Mouse (Mus musculus): ENCODE data around the gene Casq2. TPM values are rescaled to one million over a fixed set of nuclear protein-coding genes. Genes with fewer than 3 reads are reported as not detected.

The Casq2 gene
- polyA plus RNA-seq, 1 experiment: 482 TPM

GRCm38 (mm10) chr3:102191575-102191974 is 105.4 kb downstream of the Casq2 start:
- Histone ChIP-seq H3K4me3 (no peak overlapping the region), H3K27me3 (ENCODE audit: control insufficient read depth, insufficient read depth, insufficient read length) (no peaks in the 10 kb centered on the region), H3K36me3 (ENCODE audit: control insufficient read depth, insufficient read depth) (peaks cover 10% of the 10 kb centered on the region), H3K4me2 (ENCODE audit: low read depth) (no peak overlapping the region), H3K79me2 (ENCODE audit: control insufficient read depth, insufficient read depth) (peaks cover 11% of the 10 kb centered on the region), H3ac (ENCODE audit: control insufficient read depth, insufficient read length) (no peak overlapping the region)
- TF ChIP-seq TCF12 (IDR thresholded peaks at IDR 0.05; ENCODE audit: insufficient read depth, poor library complexity, severe bottlenecking) (no peak), POLR2A (IDR thresholded peaks at IDR 0.05; ENCODE audit: insufficient read length, low read depth) (no peak), TCF3 (IDR thresholded peaks at IDR 0.05; ENCODE audit: insufficient read length, low read depth) (no peak), USF1 (IDR thresholded peaks at IDR 0.05; ENCODE audit: low read depth) (no peak), REST (IDR thresholded peaks at IDR 0.05; ENCODE audit: insufficient read depth, insufficient read length) (no peak), SRF (IDR thresholded peaks at IDR 0.05; ENCODE audit: control insufficient read depth, insufficient read length, low read depth) (no peak), E2F4 (IDR thresholded peaks at IDR 0.05; ENCODE audit: insufficient read depth) (no peak), POLR2AphosphoS2 (IDR thresholded peaks at IDR 0.05; ENCODE audit: insufficient read length, low read depth) (no peak), CEBPB (IDR thresholded peaks at IDR 0.05; ENCODE audit: insufficient read depth, poor library complexity, severe bottlenecking) (no peak), MAX (IDR thresholded peaks at IDR 0.05; ENCODE audit: low read depth) (no peak), MYOG (IDR thresholded peaks at IDR 0.05; ENCODE audit: control insufficient read depth in 1 of 3, insufficient read depth in 1 of 3, insufficient read length in 2 of 3, low read depth in 2 of 3) (no peak), MYOD1 (IDR thresholded peaks at IDR 0.05; ENCODE audit: control insufficient read depth in 1 of 3, insufficient read length in 2 of 3, low read depth in 2 of 3) (no peak)

- no peaks in the 10 kb centered on the region for H3K27me3 ChIP-seq (ENCODE audit: control insufficient read depth, insufficient read depth, insufficient read length)
- no peak overlapping the region for H3K4me2 ChIP-seq (ENCODE audit: low read depth)
- H3ac ChIP-seq (ENCODE audit: control insufficient read depth, insufficient read length): no peak overlapping the region
- peaks cover 10% of the 10 kb centered on the region for H3K36me3 ChIP-seq (ENCODE audit: control insufficient read depth, insufficient read depth)
- H3K4me3 ChIP-seq: no peak overlapping the region
- H3K79me2 ChIP-seq (ENCODE audit: control insufficient read depth, insufficient read depth): peaks cover 17% of the 10 kb centered on the region
- no peak for TF ChIP-seq POLR2A (IDR thresholded peaks at IDR 0.05; ENCODE audit: insufficient read length, low read depth)
- no peak for TF ChIP-seq MYOG (IDR thresholded peaks at IDR 0.05; ENCODE audit: control insufficient read depth in 1 of 3, insufficient read depth in 1 of 3, insufficient read length in 2 of 3, low read depth in 2 of 3)
- no peak for TF ChIP-seq SRF (IDR thresholded peaks at IDR 0.05; ENCODE audit: control insufficient read depth, insufficient read length, low read depth)
- no peak for TF ChIP-seq E2F4 (IDR thresholded peaks at IDR 0.05; ENCODE audit: insufficient read depth)
- no peak for TF ChIP-seq POLR2AphosphoS2 (IDR thresholded peaks at IDR 0.05; ENCODE audit: insufficient read length, low read depth)
- TF ChIP-seq REST (IDR thresholded peaks at IDR 0.05; ENCODE audit: insufficient read depth, insufficient read length): no peak
- TF ChIP-seq USF1 (IDR thresholded peaks at IDR 0.05; ENCODE audit: low read depth): no peak
- no peak for TF ChIP-seq MAX (IDR thresholded peaks at IDR 0.05; ENCODE audit: low read depth)
- no peak for TF ChIP-seq CEBPB (IDR thresholded peaks at IDR 0.05; ENCODE audit: insufficient read depth, poor library complexity, severe bottlenecking)
- no peak for TF ChIP-seq TCF12 (IDR thresholded peaks at IDR 0.05; ENCODE audit: insufficient read depth, poor library complexity, severe bottlenecking)
- no peak for TF ChIP-seq TCF3 (IDR thresholded peaks at IDR 0.05; ENCODE audit: insufficient read length, low read depth)
Measured at GRCm38 (mm10) chr3:102192621-102193020, 106.4 kb downstream of the Casq2 start.

GRCm38 (mm10) chr3:102193488-102194290 is 107.5 kb downstream of the Casq2 start:
- H3K36me3 ChIP-seq (ENCODE audit: control insufficient read depth, insufficient read depth): peaks cover 10% of the 10 kb centered on the region
- H3K79me2 ChIP-seq (ENCODE audit: control insufficient read depth, insufficient read depth): peaks cover 18% of the 10 kb centered on the region
- no peak overlapping the region for H3K4me2 ChIP-seq (ENCODE audit: low read depth)
- H3ac ChIP-seq (ENCODE audit: control insufficient read depth, insufficient read length): no peak overlapping the region
- no peak for TF ChIP-seq CEBPB (IDR thresholded peaks at IDR 0.05; ENCODE audit: insufficient read depth, poor library complexity, severe bottlenecking)
- TF ChIP-seq USF1 (IDR thresholded peaks at IDR 0.05; ENCODE audit: low read depth): no peak
- TF ChIP-seq SRF (IDR thresholded peaks at IDR 0.05; ENCODE audit: control insufficient read depth, insufficient read length, low read depth): no peak
- TF ChIP-seq TCF12 (IDR thresholded peaks at IDR 0.05; ENCODE audit: insufficient read depth, poor library complexity, severe bottlenecking): no peak
- no peak overlapping the region for H3K4me3 ChIP-seq
- no peaks in the 10 kb centered on the region for H3K27me3 ChIP-seq (ENCODE audit: control insufficient read depth, insufficient read depth, insufficient read length)

GRCm38 (mm10) chr3:102194291-102195051 is 108.3 kb downstream of the Casq2 start:
- H3K27me3 ChIP-seq (ENCODE audit: control insufficient read depth, insufficient read depth, insufficient read length): no peaks in the 10 kb centered on the region

More at GRCm38 (mm10) chr3:102194291-102195051, 108.3 kb downstream of the Casq2 start:
- Histone ChIP-seq H3K79me2 (ENCODE audit: control insufficient read depth, insufficient read depth) (peaks cover 23% of the 10 kb centered on the region), H3K4me3 (no peak overlapping the region), H3K4me2 (ENCODE audit: low read depth) (no peak overlapping the region), H3ac (ENCODE audit: control insufficient read depth, insufficient read length) (no peak overlapping the region), H3K36me3 (ENCODE audit: control insufficient read depth, insufficient read depth) (peaks cover 10% of the 10 kb centered on the region)
- TF ChIP-seq POLR2A (IDR thresholded peaks at IDR 0.05; ENCODE audit: insufficient read length, low read depth): no peak
- no peak for TF ChIP-seq REST (IDR thresholded peaks at IDR 0.05; ENCODE audit: insufficient read depth, insufficient read length)
- TF ChIP-seq MYOD1 (IDR thresholded peaks at IDR 0.05; ENCODE audit: control insufficient read depth in 1 of 3, insufficient read length in 2 of 3, low read depth in 2 of 3): no peak
- no peak for TF ChIP-seq E2F4 (IDR thresholded peaks at IDR 0.05; ENCODE audit: insufficient read depth)
- TF ChIP-seq MYOG (IDR thresholded peaks at IDR 0.05; ENCODE audit: control insufficient read depth in 1 of 3, insufficient read depth in 1 of 3, insufficient read length in 2 of 3, low read depth in 2 of 3): no peak
- no peak for TF ChIP-seq MAX (IDR thresholded peaks at IDR 0.05; ENCODE audit: low read depth)
- no peak for TF ChIP-seq TCF12 (IDR thresholded peaks at IDR 0.05; ENCODE audit: insufficient read depth, poor library complexity, severe bottlenecking)

Data from myocyte (in vitro differentiated cells).